In genomic region chr4:109281946-109282345, GRCm38 (mm10) we compare ENCODE assay signal across 9 mouse cellular contexts. TPM values are rescaled to one million over a fixed set of nuclear protein-coding genes. Genes with fewer than 3 reads are reported as not detected.
DNase-seq lines count a peak whose midpoint lies in the region; ATAC-seq and TF ChIP-seq lines count a peak whose summit lies in the region.
"Had no signal": no experiment of that assay in that cellular context is flagged by ENCODE, and none has a peak within 500 bp of the region (broad histone marks: within the 10 kb centered on the region; RNA-seq: fewer than 3 reads in every experiment).

No protein-coding gene starts in this region.

- no peaks in the 10 kb centered on the region for H3K27me3 ChIP-seq in heart, postnatal 0 days (ENCODE audit: control insufficient read depth, insufficient read depth, low read length)
- H3K27me3 ChIP-seq in midbrain, embryonic 14.5 days (ENCODE audit: control insufficient read depth, insufficient read depth, low read length): 0 out of 2 replicates have a peak, but pooled peaks cover 7% of the 10 kb centered on the region
- H3K27me3 ChIP-seq in midbrain, embryonic 10.5 days (ENCODE audit: low read depth, poor library complexity, severe bottlenecking): peaks cover 13% of the 10 kb centered on the region
- H3K27me3 ChIP-seq in liver, embryonic 13.5 days: no peaks in the 10 kb centered on the region
- H3K27me3 ChIP-seq: Patski had no signal

- intact Hi-C loops in heart, postnatal 10 days (cut with DNase I): no loop called here

- H3K36me3 ChIP-seq in heart, postnatal 0 days (replicated peaks; ENCODE audit: control insufficient read depth, insufficient read depth, low read length): no peaks in the 10 kb centered on the region
- no peaks in the 10 kb centered on the region for H3K36me3 ChIP-seq in midbrain, embryonic 14.5 days (ENCODE audit: control insufficient read depth, insufficient read depth, low read length)
- H3K36me3 ChIP-seq in midbrain, embryonic 10.5 days: no peaks in the 10 kb centered on the region
- no peaks in the 10 kb centered on the region for H3K36me3 ChIP-seq in liver, embryonic 13.5 days

- TF ChIP-seq EP300 in heart, postnatal 0 days (IDR thresholded peaks at IDR 0.05; ENCODE audit: low read depth): no peak

- no peak overlapping the region for H3K4me3 ChIP-seq in heart, postnatal 0 days (ENCODE audit: low read depth, low read length)
- no peak overlapping the region for H3K4me3 ChIP-seq in midbrain, embryonic 14.5 days (replicated peaks; ENCODE audit: low read depth, low read length)
- H3K4me3 ChIP-seq in midbrain, embryonic 10.5 days: no peak overlapping the region
- peak overlapping the region; percentile 96 for H3K4me3 ChIP-seq in liver, embryonic 13.5 days (replicated peaks)

- peaks cover 12% of the 10 kb centered on the region for H3K4me1 ChIP-seq in heart, postnatal 0 days (ENCODE audit: control insufficient read depth, insufficient read depth)
- H3K4me1 ChIP-seq in midbrain, embryonic 14.5 days (ENCODE audit: control insufficient read depth, insufficient read depth, low read length): peaks cover 7% of the 10 kb centered on the region; the same call in 1 of the 2 replicates
- peaks cover 14% of the 10 kb centered on the region for H3K4me1 ChIP-seq in midbrain, embryonic 10.5 days
- peaks cover 51% of the 10 kb centered on the region for H3K4me1 ChIP-seq in liver, embryonic 13.5 days (replicated peaks)

- H3K9ac ChIP-seq in heart, postnatal 0 days (replicated peaks; ENCODE audit: low read depth, low read length): no peak overlapping the region
- no peak overlapping the region for H3K9ac ChIP-seq in midbrain, embryonic 14.5 days (replicated peaks; ENCODE audit: low read length)
- peak overlapping the region; percentile 97 for H3K9ac ChIP-seq in liver, embryonic 13.5 days

- ATAC-seq in heart, postnatal 0 days (ENCODE audit: insufficient read depth, low read depth): no peak
- no peak for ATAC-seq in midbrain, embryonic 14.5 days (ENCODE audit: low FRiP score, low TSS enrichment)
- no peak for ATAC-seq in liver, embryonic 13.5 days (ENCODE audit: low read depth)
- ATAC-seq: Patski had no signal

- no peak for DNase-seq in heart, postnatal 0 days (ENCODE audit: low spot score)
- DNase-seq in heart, postnatal 10 days: no peak
- DNase-seq in midbrain, embryonic 14.5 days: no peak
- DNase-seq in midbrain, embryonic 10.5 days (ENCODE audit: low spot score): no peak
- no peak for DNase-seq in liver, embryonic 13.5 days
- no peak for DNase-seq in frontal cortex, postnatal 25 days (ENCODE audit: low spot score in 2 of 2)
- DNase-seq in embryo, embryonic 9.5 days (ENCODE audit: extremely low spot score): no peak
- DNase-seq: thymus, postnatal 36 days had no signal

- peak overlapping the region; percentile 85; the same call in 1 of the 2 replicates for H3K4me2 ChIP-seq in heart, postnatal 0 days (ENCODE audit: low read depth, low read length)
- peak overlapping the region; percentile 88 for H3K4me2 ChIP-seq in midbrain, embryonic 14.5 days (ENCODE audit: low read length)
- peak overlapping the region; percentile 91 for H3K4me2 ChIP-seq in liver, embryonic 13.5 days

- H3K27ac ChIP-seq in heart, postnatal 0 days (ENCODE audit: low read depth): no peak overlapping the region
- H3K27ac ChIP-seq in midbrain, embryonic 14.5 days (replicated peaks; ENCODE audit: low read depth, low read length): no peak overlapping the region
- H3K27ac ChIP-seq in midbrain, embryonic 10.5 days (replicated peaks): no peak overlapping the region
- peak overlapping the region; percentile 56 for H3K27ac ChIP-seq in liver, embryonic 13.5 days

- TF ChIP-seq CTCF in heart, postnatal 0 days (IDR thresholded peaks at IDR 0.05; ENCODE audit: low read depth): no peak

- 75% methylated on average over 1 of the region's 1 CpGs for WGBS in heart, postnatal 0 days
- WGBS in midbrain, embryonic 14.5 days: 87% methylated on average over 1 of the region's 1 CpGs
- WGBS in midbrain, embryonic 10.5 days: 85% methylated on average over 1 of the region's 1 CpGs
- WGBS in liver, embryonic 13.5 days (ENCODE audit: insufficient replicate concordance): 61% methylated on average over 1 of the region's 1 CpGs

- no peaks in the 10 kb centered on the region for H3K9me3 ChIP-seq in heart, postnatal 0 days (replicated peaks; ENCODE audit: control insufficient read depth, low read length)
- no peaks in the 10 kb centered on the region for H3K9me3 ChIP-seq in midbrain, embryonic 14.5 days (ENCODE audit: control insufficient read depth, low read length)
- H3K9me3 ChIP-seq in midbrain, embryonic 10.5 days (replicated peaks): no peaks in the 10 kb centered on the region
- no peaks in the 10 kb centered on the region for H3K9me3 ChIP-seq in liver, embryonic 13.5 days (replicated peaks)

RNA-seq across cellular contexts. Expression of gene Eps15, which starts 1.9 kb away (rescaled TPM):
- total RNA-seq in heart, postnatal 0 days (2014; rRNA removed; ENCODE audit: low replicate concordance): 14.0 and 26.2 TPM in 2 replicates
- 17.4 and 18.2 TPM in 2 replicates for polyA plus RNA-seq in heart, postnatal 0 days (2015; fragmentation: Nextera tagmentation; extraction: Ambion mirVana)
- 10 to 100 TPM; 51.5 to 54.9 TPM for total RNA-seq in heart, postnatal 10 days (2021)
- polyA plus RNA-seq in midbrain, embryonic 14.5 days (2014; fragmentation: Nextera tagmentation; extraction: Ambion mirVana): 48.6 and 77.5 TPM in 2 replicates
- 34.1 and 42.4 TPM in 2 replicates for polyA plus RNA-seq in midbrain, embryonic 10.5 days (2016; fragmentation: Nextera tagmentation; extraction: Ambion mirVana)
- 36.2 and 50.2 TPM in 2 replicates for polyA plus RNA-seq in liver, embryonic 13.5 days (2015; fragmentation: Nextera tagmentation; extraction: Ambion mirVana)

RNA-seq across cellular contexts. Expression of gene Calr4, which starts 47.7 kb away (rescaled TPM):
- total RNA-seq in heart, postnatal 0 days (2014; rRNA removed; ENCODE audit: low replicate concordance): not detected in 2 replicates
- polyA plus RNA-seq in heart, postnatal 0 days (2015; fragmentation: Nextera tagmentation; extraction: Ambion mirVana): not detected in 2 replicates
- under 1 TPM in 1 of 2 experiments, not detected in 1; 0.22 TPM for total RNA-seq in heart, postnatal 10 days (2021)
- polyA plus RNA-seq in midbrain, embryonic 14.5 days (2014; fragmentation: Nextera tagmentation; extraction: Ambion mirVana): 0.57 and 0.80 TPM in 2 replicates
- polyA plus RNA-seq in midbrain, embryonic 10.5 days (2016; fragmentation: Nextera tagmentation; extraction: Ambion mirVana): 0.07 and 0.27 TPM in 2 replicates
- polyA plus RNA-seq in liver, embryonic 13.5 days (2015; fragmentation: Nextera tagmentation; extraction: Ambion mirVana): not detected in 2 replicates
- polyA plus RNA-seq: Patski had no signal
